Comparison of ENCODE assay signal across 25 mouse cellular contexts in genomic region chr1:69533048-69533447, GRCm38 (mm10).
"Had no signal": no experiment of that assay in that cellular context is flagged by ENCODE, and none has a peak within 500 bp of the region (broad histone marks: within the 10 kb centered on the region; RNA-seq: fewer than 3 reads in every experiment).

No protein-coding gene starts in this region.

- H3K27ac ChIP-seq: gastrocnemius, adult 2 months; heart, embryonic 10.5 days; hindbrain, embryonic 10.5 days; hindbrain, embryonic 12.5 days; hindbrain, embryonic 14.5 days; intestine, embryonic 15.5 days; limb, embryonic 13.5 days; limb, embryonic 15.5 days; liver, embryonic 12.5 days; liver, embryonic 14.5 days had no signal

- H3K27me3 ChIP-seq: heart, embryonic 12.5 days; hindbrain, embryonic 12.5 days; intestine, embryonic 15.5 days; limb, embryonic 15.5 days; liver, embryonic 12.5 days had no signal

- H3K36me3 ChIP-seq: heart, embryonic 10.5 days; heart, embryonic 12.5 days; hindbrain, embryonic 10.5 days; hindbrain, embryonic 12.5 days; intestine, embryonic 15.5 days; limb, embryonic 13.5 days; limb, embryonic 15.5 days; liver, embryonic 12.5 days had no signal

- H3K4me3 ChIP-seq: gastrocnemius, adult 2 months; heart, embryonic 10.5 days; heart, embryonic 12.5 days; hindbrain, embryonic 10.5 days; hindbrain, embryonic 12.5 days; intestine, embryonic 15.5 days; limb, embryonic 13.5 days; limb, embryonic 15.5 days; liver, embryonic 12.5 days had no signal

- DNase-seq: gastrocnemius, adult 2 months; gastrocnemius, postnatal 10 days; gastrocnemius, postnatal 25 days; heart, adult 18-20 months; heart, postnatal 10 days; heart, postnatal 4 days; kidney, adult 18-20 months; kidney, adult 8-10 months; kidney, postnatal 10 days; kidney, postnatal 36 days; layer of hippocampus, adult 9-11 months; layer of hippocampus, postnatal 36 days; left cerebral cortex, postnatal 4 days had no signal

- ATAC-seq: hindbrain, embryonic 16.5 days; intestine, embryonic 15.5 days; intestine, postnatal 0 days; liver, embryonic 12.5 days had no signal

- H3K4me1 ChIP-seq: heart, embryonic 10.5 days; heart, embryonic 12.5 days; hindbrain, embryonic 12.5 days; intestine, embryonic 15.5 days; limb, embryonic 15.5 days had no signal

- H3K9me3 ChIP-seq: heart, embryonic 10.5 days; heart, embryonic 12.5 days; hindbrain, embryonic 10.5 days; hindbrain, embryonic 12.5 days; intestine, embryonic 15.5 days; limb, embryonic 13.5 days; limb, embryonic 15.5 days; liver, embryonic 12.5 days had no signal
